Mouse (Mus musculus): ENCODE data around the gene Upk2. TPM values are rescaled to one million over a fixed set of nuclear protein-coding genes. Genes with fewer than 3 reads are reported as not detected.
"Not testable (repeated sequence)": the region's sequence is repeated elsewhere in the genome, so short reads cannot be mapped to it uniquely, and the experiment has no call there.

The Upk2 gene
- polyA plus RNA-seq, 1 experiment from 2014 or later, result 0.61 TPM

DNA sequence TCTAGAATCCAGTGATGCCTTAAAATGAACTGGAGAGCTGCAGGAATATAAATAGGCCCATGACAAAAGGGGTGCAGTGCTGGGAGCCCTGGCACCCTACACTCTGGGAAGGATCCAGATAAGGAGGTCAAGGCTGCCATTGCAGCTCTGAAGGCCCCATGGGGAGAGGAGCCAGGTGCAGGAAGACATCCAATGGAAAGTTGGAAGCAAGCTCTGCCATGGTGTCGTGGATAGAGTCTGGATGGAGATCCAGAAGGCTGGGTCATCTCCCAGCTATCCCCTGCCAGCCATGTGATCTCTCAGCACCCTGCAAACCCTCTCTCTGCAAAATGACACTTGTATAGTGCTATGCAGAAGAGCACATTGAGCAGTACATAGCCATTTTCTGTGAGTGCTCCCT lies 19.6 kb upstream of the Upk2 start:
- Histone ChIP-seq H3K27ac (ENCODE audit: low read length) (no peak overlapping the region), H3K4me3 (ENCODE audit: low read length) (no peak overlapping the region), H3K27me3 (replicated peaks; ENCODE audit: control insufficient read depth, insufficient read depth, low read length) (no peaks in the 10 kb centered on the region), H3K36me3 (ENCODE audit: control insufficient read depth, insufficient read depth, low read length) (no peaks in the 10 kb centered on the region), H3K4me1 (ENCODE audit: control insufficient read depth, insufficient read depth, low read length) (peaks cover 10% of the 10 kb centered on the region), H3K9me3 (ENCODE audit: control insufficient read depth, low read length) (no peaks in the 10 kb centered on the region), H3K9ac (ENCODE audit: low read depth, low read length) (no peak overlapping the region), H3K4me2 (ENCODE audit: low read depth, low read length) (no peak overlapping the region)
- no peak for ATAC-seq
- 26% methylated on average over 1 of the region's 1 CpGs for WGBS

DNA sequence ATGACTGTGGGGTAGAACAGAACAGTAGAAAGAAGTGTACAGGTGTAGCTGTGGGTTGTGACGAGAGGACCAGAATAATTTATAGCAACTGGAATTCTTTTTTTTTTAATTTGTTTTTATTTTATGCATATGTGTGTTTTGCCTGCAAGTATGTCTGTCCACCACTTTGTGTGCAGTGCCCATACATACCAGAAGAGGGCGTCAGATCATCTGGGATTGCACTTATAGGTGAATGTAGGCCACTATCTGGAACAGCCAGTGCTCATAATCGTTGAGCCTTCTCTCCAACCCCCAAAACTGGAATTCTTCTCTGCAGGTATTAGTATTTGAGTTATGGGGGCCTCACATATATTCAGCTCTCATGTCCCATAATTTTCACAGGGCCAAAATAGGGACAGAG lies 18.4 kb upstream of the Upk2 start:
- peaks cover 10% of the 10 kb centered on the region for H3K4me1 ChIP-seq (ENCODE audit: control insufficient read depth, insufficient read depth, low read length)

DNA sequence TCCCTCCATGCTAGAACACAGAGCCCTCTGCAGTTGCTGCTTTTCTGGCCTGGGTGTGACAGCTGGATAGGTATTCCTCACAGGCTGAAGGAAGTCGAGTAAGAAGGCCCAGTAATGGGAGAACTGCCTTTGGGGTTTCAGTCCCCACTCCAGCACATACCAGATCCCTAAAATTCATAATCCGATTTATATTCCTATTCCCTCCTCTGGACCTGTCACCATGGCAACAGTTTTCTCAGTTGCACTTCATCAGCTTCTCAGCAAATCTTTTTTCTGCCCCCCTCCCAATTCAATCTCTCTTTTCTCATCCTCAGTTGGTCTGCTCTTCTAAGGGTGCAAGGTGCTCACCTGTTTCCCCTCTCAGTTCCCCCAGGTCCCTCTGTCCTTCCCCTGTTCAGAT lies 14.0 kb upstream of the Upk2 start:
- no peak for ATAC-seq
- Histone ChIP-seq H3K9me3 (ENCODE audit: control insufficient read depth, low read length) (no peaks in the 10 kb centered on the region), H3K4me2 (ENCODE audit: low read depth, low read length) (no peak overlapping the region), H3K4me1 (ENCODE audit: control insufficient read depth, insufficient read depth, low read length) (no peaks in the 10 kb centered on the region), H3K27me3 (replicated peaks; ENCODE audit: control insufficient read depth, insufficient read depth, low read length) (no peaks in the 10 kb centered on the region), H3K9ac (ENCODE audit: low read depth, low read length) (no peak overlapping the region), H3K4me3 (ENCODE audit: low read length) (no peak overlapping the region), H3K36me3 (ENCODE audit: control insufficient read depth, insufficient read depth, low read length) (no peaks in the 10 kb centered on the region), H3K27ac (ENCODE audit: low read length) (no peak overlapping the region)
- 55% methylated on average over 2 of the region's 2 CpGs for WGBS

More for the DNA sequence above, 18.4 kb upstream of the Upk2 start:
- Histone ChIP-seq H3K36me3 (ENCODE audit: control insufficient read depth, insufficient read depth, low read length) (no peaks in the 10 kb centered on the region), H3K27me3 (replicated peaks; ENCODE audit: control insufficient read depth, insufficient read depth, low read length) (no peaks in the 10 kb centered on the region), H3K27ac (ENCODE audit: low read length) (no peak overlapping the region), H3K9me3 (ENCODE audit: control insufficient read depth, low read length) (no peaks in the 10 kb centered on the region), H3K4me3 (ENCODE audit: low read length) (no peak overlapping the region), H3K9ac (ENCODE audit: low read depth, low read length) (no peak overlapping the region), H3K4me2 (ENCODE audit: low read depth, low read length) (no peak overlapping the region)
- no peak for ATAC-seq
- 66% methylated on average over 3 of the region's 3 CpGs for WGBS

DNA sequence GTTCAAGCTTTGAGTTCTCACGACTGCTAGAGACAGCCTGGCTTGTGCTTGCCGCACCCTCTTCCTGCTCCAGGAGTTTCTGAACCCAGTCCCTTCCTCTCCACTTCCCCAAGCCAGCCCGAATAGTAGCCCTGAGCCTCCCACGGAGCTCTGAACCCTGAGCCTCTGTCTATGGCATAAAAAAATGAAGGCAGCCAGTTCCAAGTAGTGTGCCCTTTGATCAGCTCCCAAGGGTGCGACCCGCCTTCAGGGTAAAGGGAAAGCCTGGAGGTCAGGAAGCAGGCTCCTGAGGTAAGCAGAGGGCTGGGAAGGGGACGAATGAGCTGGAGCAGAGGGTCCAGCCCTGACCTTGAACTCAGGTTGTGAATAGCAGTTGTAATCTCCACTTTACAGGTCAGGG lies 13.4 kb upstream of the Upk2 start:
- ATAC-seq, result peak; percentile 73
- Histone ChIP-seq H3K9me3 (ENCODE audit: control insufficient read depth, low read length) (no peaks in the 10 kb centered on the region), H3K4me1 (ENCODE audit: control insufficient read depth, insufficient read depth, low read length) (no peaks in the 10 kb centered on the region), H3K4me2 (ENCODE audit: low read depth, low read length) (no peak overlapping the region), H3K36me3 (ENCODE audit: control insufficient read depth, insufficient read depth, low read length) (no peaks in the 10 kb centered on the region), H3K4me3 (ENCODE audit: low read length) (no peak overlapping the region), H3K27me3 (replicated peaks; ENCODE audit: control insufficient read depth, insufficient read depth, low read length) (no peaks in the 10 kb centered on the region), H3K9ac (ENCODE audit: low read depth, low read length) (no peak overlapping the region), H3K27ac (ENCODE audit: low read length) (no peak overlapping the region)
- 40% methylated on average over 7 of the region's 7 CpGs for WGBS

DNA sequence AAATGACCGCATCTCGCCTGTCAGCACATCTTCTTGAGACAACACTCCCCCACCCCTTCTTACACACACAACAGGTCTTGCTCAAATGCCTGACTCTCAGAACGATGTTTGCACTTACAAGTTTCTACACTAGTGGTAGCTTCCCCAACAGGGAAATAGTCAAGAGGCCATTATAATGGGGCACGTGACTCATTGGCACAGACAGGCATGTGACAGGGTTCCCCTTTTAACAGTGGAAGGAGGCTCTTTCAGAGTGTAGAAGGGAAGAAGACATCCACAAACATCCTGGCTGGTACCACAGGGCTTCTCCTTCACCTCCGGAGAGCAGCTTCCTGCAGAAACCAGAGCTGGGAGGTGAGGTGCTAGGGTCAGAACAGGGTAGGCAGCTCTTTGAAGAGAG lies 7.2 kb upstream of the Upk2 start:
- Histone ChIP-seq H3K27ac (ENCODE audit: low read length) (no peak overlapping the region), H3K4me2 (ENCODE audit: low read depth, low read length) (no peak overlapping the region), H3K36me3 (ENCODE audit: control insufficient read depth, insufficient read depth, low read length) (no peaks in the 10 kb centered on the region), H3K9ac (ENCODE audit: low read depth, low read length) (no peak overlapping the region), H3K27me3 (replicated peaks; ENCODE audit: control insufficient read depth, insufficient read depth, low read length) (no peaks in the 10 kb centered on the region), H3K9me3 (ENCODE audit: control insufficient read depth, low read length) (no peaks in the 10 kb centered on the region), H3K4me1 (ENCODE audit: control insufficient read depth, insufficient read depth, low read length) (no peaks in the 10 kb centered on the region), H3K4me3 (ENCODE audit: low read length) (no peak overlapping the region)
- ATAC-seq, result no peak
- WGBS, result 79% methylated on average over 5 of the region's 5 CpGs

DNA sequence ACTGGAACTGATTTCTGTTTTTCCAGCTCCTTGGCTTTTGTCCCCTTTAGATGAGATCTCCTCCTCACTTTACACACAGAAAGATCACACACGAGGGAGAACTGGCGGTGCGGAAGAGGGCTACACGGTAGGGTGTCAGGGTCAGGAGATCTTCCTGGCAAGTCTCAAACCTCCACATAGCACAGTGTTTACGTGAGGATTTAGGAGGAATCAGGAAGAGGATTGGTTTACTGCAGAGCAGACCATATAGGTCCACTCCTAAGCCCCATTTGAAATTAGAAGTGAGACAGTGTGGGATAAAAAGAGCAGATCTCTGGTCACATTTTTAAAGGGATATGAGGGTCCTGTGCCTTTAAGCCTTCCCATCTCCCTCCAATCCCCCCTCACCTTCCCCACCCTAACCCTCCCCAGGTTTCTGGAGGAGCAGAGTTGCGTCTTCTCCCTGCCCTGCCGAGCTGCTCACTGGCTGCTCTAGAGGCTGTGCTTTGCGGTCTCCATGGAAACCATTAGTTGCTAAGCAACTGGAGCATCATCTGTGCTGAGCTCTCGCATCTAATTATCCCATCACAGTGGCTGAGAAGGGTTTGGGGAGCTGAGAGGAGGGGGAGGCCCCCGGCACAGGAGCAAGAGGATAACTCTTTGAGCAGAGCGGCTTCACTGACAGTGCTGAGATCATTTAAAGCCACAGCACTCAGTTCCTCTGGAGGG lies 2.4 kb upstream of the Upk2 start:
- WGBS, result 10% methylated on average over 11 of the region's 11 CpGs
- no peak overlapping the region for H3K4me2 ChIP-seq (ENCODE audit: low read depth, low read length)
- H3K36me3 ChIP-seq (ENCODE audit: control insufficient read depth, insufficient read depth, low read length), result no peaks in the 10 kb centered on the region
- H3K4me1 ChIP-seq (ENCODE audit: control insufficient read depth, insufficient read depth, low read length), result peaks cover 8% of the 10 kb centered on the region; the same call in 1 of the 2 replicates
- no peaks in the 10 kb centered on the region for H3K9me3 ChIP-seq (ENCODE audit: control insufficient read depth, low read length)
- no peak overlapping the region for H3K4me3 ChIP-seq (ENCODE audit: low read length)
- no peak overlapping the region for H3K27ac ChIP-seq (ENCODE audit: low read length)
- ATAC-seq, result peak; percentile 33
- H3K9ac ChIP-seq (ENCODE audit: low read depth, low read length), result no peak overlapping the region
- H3K27me3 ChIP-seq (replicated peaks; ENCODE audit: control insufficient read depth, insufficient read depth, low read length), result peaks cover 8% of the 10 kb centered on the region; the same call in 1 of the 2 replicates

DNA sequence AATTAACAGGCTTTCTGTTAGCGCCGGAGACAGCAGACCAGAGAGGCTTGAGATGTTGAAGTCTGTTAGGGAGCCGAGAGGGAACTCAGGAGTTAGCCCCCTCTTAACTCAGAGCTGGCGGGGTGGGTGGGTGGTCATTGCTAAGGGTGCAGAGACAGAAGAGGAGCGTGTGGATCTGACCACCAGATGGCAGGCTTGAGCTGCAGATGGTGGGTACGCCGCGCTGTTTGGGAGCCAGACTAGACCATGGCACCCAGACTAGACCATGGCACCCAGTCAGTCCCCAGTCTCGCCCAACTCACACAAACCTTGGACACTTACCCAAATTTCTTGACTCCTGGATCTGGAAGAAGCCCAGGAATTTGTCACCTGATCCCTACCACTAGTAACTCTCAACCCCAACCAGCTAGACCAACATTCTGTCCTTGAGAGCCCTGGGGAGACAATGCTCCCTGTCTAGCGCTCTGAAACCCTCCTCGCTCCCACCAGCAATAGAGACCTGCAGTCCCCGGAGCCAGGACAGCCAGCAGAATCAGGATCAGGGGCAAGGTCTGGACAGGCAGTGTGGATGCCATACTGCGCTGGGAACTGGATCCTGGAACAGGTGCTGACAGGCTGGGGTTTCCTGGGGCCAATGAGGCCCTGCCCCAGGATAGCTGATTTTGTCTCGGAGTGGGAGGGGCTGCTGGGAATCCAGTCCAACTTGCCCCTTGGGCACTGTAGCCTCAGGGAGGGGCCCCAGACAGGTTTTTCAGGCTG lies 465 bp downstream of the Upk2 start:
- no peaks in the 10 kb centered on the region for H3K36me3 ChIP-seq (ENCODE audit: control insufficient read depth, insufficient read depth, low read length)
- no peak overlapping the region for H3K4me3 ChIP-seq (ENCODE audit: low read length)
- WGBS, result 10% methylated on average over 14 of the region's 14 CpGs
- no peak overlapping the region for H3K4me2 ChIP-seq (ENCODE audit: low read depth, low read length)
- no peak overlapping the region for H3K9ac ChIP-seq (ENCODE audit: low read depth, low read length)
- H3K27me3 ChIP-seq (replicated peaks; ENCODE audit: control insufficient read depth, insufficient read depth, low read length), result peaks cover 8% of the 10 kb centered on the region; the same call in 1 of the 2 replicates
- H3K4me1 ChIP-seq (ENCODE audit: control insufficient read depth, insufficient read depth, low read length), result peaks cover 8% of the 10 kb centered on the region; the same call in 1 of the 2 replicates
- ATAC-seq, result peak; percentile 90
- H3K27ac ChIP-seq (ENCODE audit: low read length), result no peak overlapping the region
- no peaks in the 10 kb centered on the region for H3K9me3 ChIP-seq (ENCODE audit: control insufficient read depth, low read length)

DNA sequence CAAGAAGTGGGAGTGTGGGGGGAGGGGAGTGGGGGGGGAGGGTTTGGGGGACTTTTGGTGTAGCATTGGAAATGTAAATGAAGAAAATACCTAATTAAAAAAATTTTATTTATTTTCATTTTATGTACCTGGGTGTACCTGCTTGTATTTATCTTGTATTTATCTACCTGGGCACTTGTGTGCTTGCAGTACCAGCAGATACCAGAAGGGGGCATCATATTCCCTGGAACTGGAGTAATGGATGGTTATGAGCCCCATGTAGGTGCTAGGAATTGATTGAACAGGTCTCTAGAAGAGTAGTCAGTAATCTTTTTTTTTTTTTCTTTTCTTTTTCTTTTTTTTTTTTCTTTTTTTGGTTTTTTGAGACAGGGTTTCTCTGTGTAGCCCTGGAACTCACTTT lies 4.4 kb downstream of the Upk2 start:
- Histone ChIP-seq H3K4me2 (ENCODE audit: low read depth, low read length) (no peak overlapping the region), H3K9ac (ENCODE audit: low read depth, low read length) (no peak overlapping the region), H3K4me1 (ENCODE audit: control insufficient read depth, insufficient read depth, low read length) (peaks cover 8% of the 10 kb centered on the region; the same call in 1 of the 2 replicates), H3K36me3 (ENCODE audit: control insufficient read depth, insufficient read depth, low read length) (no peaks in the 10 kb centered on the region), H3K27ac (ENCODE audit: low read length) (no peak overlapping the region), H3K4me3 (ENCODE audit: low read length) (no peak overlapping the region), H3K27me3 (replicated peaks; ENCODE audit: control insufficient read depth, insufficient read depth, low read length) (peaks cover 8% of the 10 kb centered on the region; the same call in 1 of the 2 replicates), H3K9me3 (ENCODE audit: control insufficient read depth, low read length) (no peaks in the 10 kb centered on the region)
- ATAC-seq, result no peak

DNA sequence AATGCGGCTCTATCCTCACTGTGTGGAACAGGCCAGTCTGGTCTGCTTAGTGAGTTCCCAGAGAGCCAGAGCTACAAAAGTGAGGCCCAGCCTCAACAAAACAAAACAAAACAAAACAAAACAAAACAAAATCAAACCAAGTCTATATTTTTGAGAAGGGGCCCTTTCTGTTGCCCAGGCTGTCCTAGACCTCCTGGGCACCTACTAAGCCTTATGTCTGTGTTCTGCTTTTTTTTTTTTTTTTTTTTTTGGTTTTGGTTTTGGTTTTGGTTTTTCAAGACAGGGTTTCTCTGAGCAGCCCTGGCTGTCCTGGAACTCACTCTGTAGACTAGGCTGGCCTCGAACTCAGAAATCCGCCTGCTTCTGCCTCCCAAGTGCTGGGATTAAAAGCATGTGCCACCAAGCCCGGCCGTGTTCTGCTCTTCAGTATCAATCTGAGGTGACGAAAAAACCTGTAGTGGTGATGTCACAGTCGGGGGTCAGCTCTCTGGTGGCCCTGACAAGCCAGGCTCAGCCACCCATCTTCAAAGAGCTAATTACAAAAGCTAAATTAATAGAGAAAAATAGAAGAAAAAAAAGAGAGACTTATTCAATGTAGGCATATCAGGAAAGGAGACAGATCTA lies 10.3 kb downstream of the Upk2 start:
- H3K9ac ChIP-seq (ENCODE audit: low read depth, low read length); H3K4me2 ChIP-seq (ENCODE audit: low read depth, low read length); H3K27ac ChIP-seq (ENCODE audit: low read length); ATAC-seq; H3K9me3 ChIP-seq (ENCODE audit: control insufficient read depth, low read length); H3K4me1 ChIP-seq (ENCODE audit: control insufficient read depth, insufficient read depth, low read length); H3K36me3 ChIP-seq (ENCODE audit: control insufficient read depth, insufficient read depth, low read length); H3K4me3 ChIP-seq (ENCODE audit: low read length); H3K27me3 ChIP-seq (replicated peaks; ENCODE audit: control insufficient read depth, insufficient read depth, low read length): not testable (repeated sequence)
- 83% methylated on average over 7 of the region's 7 CpGs for WGBS

Measured in intestine, embryonic 16.5 days (tissue).